Mouse (Mus musculus) natural killer cell, adult 2 months (primary cell): ENCODE measurements at regions not wholly inside any gene's neighbourhood (a gene's known extent, or its start where the extent isn't known, plus 50 kb on each side); places are given as distances from the start of the nearest gene placed in this dataset.

ENCODE experiments used
- DNase-seq, 2 experiments: peaks; one replicate each; pipeline ENCODE4 v3.0.0; 2022; ENCODE audit warnings: low spot score in 2 of 2

DNA sequence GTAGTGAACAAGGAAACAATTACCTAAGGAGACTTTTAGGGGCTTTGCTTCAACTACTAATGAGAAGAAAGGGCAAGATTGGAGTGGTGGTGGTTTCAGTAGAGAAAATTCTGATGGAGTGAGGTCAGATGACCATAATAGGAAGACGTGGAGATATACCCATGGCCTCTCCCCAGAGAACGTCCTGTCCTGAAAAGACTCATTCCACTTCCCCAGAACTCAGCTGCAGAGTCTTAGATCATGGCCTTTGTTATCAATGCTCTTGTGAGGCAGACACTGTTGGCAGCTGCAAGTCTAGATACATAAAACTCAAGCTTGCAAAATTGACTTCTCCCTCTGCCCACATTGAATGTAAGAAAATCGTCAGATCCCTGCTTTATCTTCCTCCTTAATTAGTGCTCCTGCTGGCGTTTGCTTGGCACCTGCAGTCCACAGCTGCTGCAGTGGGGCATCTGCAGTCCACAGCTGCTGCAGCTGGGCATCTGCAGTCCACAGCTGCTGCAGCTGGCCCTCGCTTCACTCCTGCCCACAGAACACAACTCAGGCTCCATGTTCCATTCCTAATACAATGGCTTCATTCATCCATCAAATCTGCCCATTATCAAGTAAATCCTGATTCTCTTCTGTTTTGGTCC lies 162.5 kb downstream of the Cxcl12 start:
- DNase-seq, result no peak

- DNase-seq, result no peak
Measured at GRCm38 (mm10) chr6:117332641-117333040, 164.3 kb downstream of the Cxcl12 start.

GRCm38 (mm10) chr6:117342123-117342522 lies 173.8 kb downstream of the Cxcl12 start:
- no peak for DNase-seq

- DNase-seq, result no peak
Measured at GRCm38 (mm10) chr6:117347356-117347755, 179.0 kb downstream of the Cxcl12 start.

GRCm38 (mm10) chr6:117351846-117352245 lies 183.5 kb downstream of the Cxcl12 start:
- DNase-seq, result no peak

GRCm38 (mm10) chr6:117353091-117353490 lies 184.8 kb downstream of the Cxcl12 start:
- DNase-seq, result no peak

DNA sequence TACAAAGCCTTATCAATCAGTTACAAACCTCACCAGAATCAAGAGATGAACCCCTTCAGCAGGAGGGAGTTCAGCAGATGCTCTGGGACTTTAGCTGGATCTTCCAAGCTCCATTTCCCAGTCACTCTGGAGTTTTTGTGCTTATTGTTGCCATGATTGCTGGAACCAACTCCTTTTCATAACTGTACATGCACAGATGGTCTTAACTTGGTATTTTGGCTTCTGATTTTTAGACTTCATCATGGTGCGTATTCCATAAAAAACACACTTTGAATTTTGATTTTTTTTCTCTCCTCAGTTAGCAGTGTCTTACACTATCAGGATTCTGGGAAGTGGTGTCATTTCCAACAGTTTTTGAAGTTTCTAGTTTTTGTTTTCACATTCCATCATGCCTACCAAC lies 187.8 kb downstream of the Cxcl12 start:
- DNase-seq, result no peak

GRCm38 (mm10) chr6:117359401-117359800 lies 191.1 kb downstream of the Cxcl12 start:
- DNase-seq, result no peak

- DNase-seq, result no peak
Measured at GRCm38 (mm10) chr6:117366563-117366962, 198.2 kb downstream of the Cxcl12 start.

DNA sequence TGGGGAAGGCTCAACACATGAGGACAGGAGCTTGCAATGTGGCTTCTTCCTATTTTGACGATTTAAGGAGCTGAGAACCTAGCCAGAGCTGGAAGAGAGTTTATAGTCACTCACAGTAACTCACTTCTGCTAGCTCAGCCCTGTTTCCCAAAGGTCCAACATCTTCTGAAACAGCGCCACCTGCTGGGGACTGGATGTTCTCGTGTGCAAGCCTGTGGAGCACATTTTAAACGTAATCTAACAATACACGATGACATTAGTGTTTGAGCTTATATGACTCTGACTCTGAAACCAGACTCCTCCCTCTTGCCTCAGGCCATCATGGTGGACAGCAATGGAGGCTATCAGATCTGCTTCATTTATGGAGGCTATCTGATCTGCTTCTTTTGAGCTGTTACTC lies 207.7 kb downstream of the Cxcl12 start:
- DNase-seq, result no peak

DNA sequence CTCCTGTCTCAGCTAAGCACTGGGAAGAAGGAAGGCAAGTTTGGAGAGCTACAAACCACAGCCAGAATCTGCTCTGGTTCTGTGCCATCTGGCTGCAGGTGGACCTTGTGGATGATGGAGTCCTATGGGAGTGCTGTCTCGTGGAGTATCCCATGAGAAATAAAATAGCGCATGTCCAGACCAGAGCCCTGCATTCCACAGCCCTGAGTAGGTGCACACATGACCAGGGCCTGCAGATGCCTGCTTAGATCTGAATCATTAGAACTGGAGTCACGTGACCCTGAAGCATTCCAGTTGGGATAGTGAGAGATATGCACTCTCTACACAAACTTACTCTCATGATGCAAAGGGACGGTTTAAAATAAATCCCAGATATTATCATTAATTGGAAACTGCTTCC lies 211.6 kb downstream of the Cxcl12 start:
- DNase-seq, result no peak

- DNase-seq, result no peak
Measured at GRCm38 (mm10) chr6:117390233-117390848, 222.0 kb downstream of the Cxcl12 start.

GRCm38 (mm10) chr6:117393480-117393879 lies 225.1 kb downstream of the Cxcl12 start:
- DNase-seq, result no peak

GRCm38 (mm10) chr6:117405589-117406311 lies 237.4 kb downstream of the Cxcl12 start:
- DNase-seq, result no peak

DNA sequence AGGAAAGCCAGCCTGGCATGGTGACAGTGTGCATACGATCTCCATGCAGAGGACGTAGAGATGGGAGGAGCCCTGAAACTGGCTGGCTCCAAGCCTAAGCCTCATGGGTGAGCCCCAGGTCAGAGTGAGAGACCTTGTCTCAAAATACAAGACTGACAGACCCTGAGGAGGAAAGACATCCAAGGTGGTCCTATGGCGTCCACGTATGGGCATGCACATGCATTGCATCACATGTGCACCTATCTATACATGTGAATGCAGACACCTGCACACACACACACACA lies 237.9 kb downstream of the Cxcl12 start:
- no peak for DNase-seq

DNA sequence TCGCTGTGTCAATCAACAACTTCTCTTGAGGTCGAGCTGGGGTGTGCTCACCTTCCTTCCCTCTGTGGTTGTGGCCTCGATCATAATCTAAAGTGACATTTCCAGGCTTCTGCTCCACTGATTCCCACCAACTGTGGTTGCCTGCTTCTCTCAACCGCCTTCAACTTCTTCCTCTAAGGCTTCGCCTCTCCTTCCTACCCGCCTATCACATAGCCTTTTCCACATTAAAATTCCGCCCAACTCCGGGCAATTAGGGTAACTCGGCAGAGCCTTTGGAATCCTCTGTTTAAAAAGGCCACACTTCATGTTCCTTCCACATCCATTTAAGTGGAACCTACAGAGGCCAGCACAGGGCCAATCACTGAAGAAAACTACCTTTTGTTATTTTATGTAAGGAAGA lies 238.4 kb downstream of the Cxcl12 start:
- DNase-seq, result no peak

DNA sequence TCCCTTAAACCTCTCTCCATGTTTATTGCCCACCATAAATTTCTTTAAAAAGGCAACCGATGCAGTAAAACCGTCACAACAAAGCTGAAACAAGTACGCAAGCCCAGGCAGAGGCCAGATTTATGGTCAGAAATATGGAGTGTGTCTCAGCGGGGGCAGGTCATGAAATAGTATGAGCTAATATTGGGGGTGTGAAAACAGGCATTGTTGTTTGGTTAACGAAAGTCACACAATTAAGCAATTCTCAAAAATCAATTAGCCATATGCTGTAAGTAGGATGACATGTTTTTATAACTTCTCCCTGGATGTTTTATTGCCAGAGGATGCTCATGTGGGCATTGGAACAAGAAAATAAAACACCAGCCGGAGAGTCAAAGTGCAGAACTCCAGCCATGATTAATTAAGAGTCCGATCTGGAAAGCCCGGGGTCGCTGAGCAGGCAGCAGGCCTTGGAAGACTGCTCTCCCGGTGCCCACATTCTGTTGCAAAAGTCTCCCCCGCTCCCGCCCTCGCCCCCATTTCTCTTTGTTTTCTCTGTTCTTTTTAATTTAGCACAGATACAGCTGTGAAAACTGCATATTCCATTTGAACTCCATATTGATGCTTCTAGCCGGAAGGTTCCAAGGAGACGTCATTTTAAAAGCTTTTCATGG lies 239.0 kb downstream of the Cxcl12 start:
- no peak for DNase-seq

DNA sequence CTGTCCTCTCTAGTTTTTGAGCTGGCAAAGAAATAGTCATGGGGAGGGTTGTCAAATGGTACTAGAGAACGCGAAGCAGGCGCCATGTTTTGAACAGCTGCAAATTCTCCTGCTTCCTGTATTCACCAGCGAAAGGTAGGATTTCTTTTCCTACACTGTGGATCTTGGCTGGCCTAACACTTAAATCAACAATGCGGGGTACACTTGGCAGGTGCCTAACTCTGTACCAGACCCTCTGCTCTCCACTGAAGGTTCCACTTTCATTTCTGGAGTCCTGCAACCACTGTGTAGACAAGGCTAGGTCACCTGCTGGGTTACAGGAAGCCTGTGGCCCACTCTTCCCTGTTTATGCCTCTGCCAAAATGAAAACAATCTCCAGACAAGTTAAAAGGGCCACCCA lies 239.6 kb downstream of the Cxcl12 start:
- no peak for DNase-seq

- DNase-seq, result no peak
Measured at GRCm38 (mm10) chr6:117408971-117409783, 240.8 kb downstream of the Cxcl12 start.

DNA sequence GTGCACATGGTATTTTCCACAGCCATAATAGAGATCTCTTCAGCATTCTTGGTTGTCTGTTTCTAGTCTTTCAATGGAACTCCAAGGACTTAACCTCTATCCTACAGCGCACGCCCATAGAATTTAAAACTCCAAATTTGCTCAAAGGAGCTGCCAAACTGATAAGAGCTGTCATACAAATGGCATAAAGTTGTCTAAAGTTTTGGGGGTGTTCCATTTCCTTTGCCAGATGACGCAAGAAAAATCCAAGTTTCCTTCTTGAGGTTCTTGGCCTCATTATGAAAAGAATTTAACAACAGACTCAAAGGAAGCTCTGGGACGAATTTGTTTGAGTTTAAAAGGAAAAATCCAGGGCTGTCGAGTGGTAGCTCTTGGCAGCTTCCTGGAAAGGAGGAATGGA lies 246.6 kb downstream of the Cxcl12 start:
- no peak for DNase-seq

GRCm38 (mm10) chr6:117415901-117416300 lies 247.6 kb downstream of the Cxcl12 start:
- no peak for DNase-seq

DNA sequence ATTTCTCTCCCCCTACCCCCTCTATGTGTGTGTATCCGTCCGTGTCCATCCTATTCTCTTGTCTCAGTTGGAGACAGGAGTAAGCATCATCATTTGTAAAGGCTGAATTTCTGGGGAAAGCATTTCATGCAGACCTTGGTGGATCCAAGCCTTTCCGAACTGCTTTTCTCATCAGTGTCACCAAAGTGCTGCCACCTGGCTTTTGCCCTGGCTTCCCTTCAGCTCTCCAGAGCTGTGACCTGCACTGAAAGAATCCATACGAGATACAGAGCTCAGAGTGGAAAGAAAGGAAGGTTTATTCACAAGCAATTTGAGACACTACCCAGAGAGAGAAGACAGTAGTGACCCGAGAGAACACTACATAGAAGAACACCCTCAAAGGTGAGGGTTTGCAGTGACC lies 248.1 kb downstream of the Cxcl12 start:
- no peak for DNase-seq
